Mouse (Mus musculus) embryonic fibroblast, embryonic 13.5 days (primary cell): ENCODE measurements at regions not wholly inside any gene's neighbourhood (a gene's known extent, or its start where the extent isn't known, plus 50 kb on each side); places are given as distances from the start of the nearest gene placed in this dataset.

Source experiments
- CTCF ChIP-seq: IDR thresholded peaks from 2 replicates; pipeline ENCODE4 v1.5.1; 2011; ENCODE audit warnings: mild to moderate bottlenecking, control low read depth, low read length, moderate library complexity, borderline replicate concordance; ENCODE audit not compliant: insufficient read depth
- POLR2A ChIP-seq: IDR thresholded peaks from 2 replicates; pipeline ENCODE4 v1.6.1; 2011; ENCODE audit warnings: low read depth, mild to moderate bottlenecking, control low read depth, low read length, moderate library complexity

DNA sequence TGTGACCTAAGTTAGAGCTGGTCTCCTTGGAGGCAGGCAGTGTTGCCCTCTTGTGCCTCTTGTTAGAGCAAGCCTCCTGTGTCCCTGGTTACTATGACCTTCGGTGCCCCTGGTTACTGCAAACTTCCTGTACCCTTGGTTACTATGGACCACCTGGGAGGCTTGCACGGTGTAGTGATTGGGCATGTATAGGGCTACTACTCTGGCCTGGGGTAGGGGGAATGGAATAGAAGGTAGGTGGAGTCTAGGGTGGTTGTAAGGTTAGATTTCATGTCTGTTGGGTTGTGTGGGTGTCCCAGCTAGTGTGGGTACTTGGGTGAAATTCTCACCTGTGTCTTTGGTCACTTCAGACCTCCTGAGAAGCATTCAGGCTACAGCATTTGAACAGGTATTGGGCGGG, 141.7 kb upstream of the Wdr75 start:
- TF ChIP-seq POLR2A (no peak), CTCF (no peak)
